Mouse (Mus musculus): ENCODE results near the gene Lgals9. TPM values are rescaled to one million over a fixed set of nuclear protein-coding genes. Genes with fewer than 3 reads are reported as not detected.

The Lgals9 gene
- polyA plus RNA-seq, 1 experiment: 103 TPM

DNA sequence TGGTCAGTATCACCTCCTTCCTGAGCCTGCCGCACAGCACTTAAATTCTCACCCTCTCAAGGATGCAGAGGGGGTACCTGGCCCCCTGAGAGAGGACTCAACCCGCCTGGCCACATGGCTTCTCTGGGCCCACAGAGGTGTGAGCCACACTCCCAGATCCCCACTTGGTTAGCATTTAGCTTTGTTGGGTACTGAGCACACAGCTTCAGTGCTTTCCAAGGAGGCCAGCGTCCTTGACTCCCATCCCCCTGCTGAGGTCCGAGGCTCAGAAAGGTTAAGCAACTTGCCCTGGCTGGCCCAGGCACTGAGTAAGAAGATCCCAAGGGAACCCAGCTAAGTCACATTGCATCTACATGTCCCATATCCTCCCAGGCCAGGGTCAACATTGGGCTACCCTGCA, 16.6 kb downstream of the Lgals9 start:
- H3K27me3 ChIP-seq (ENCODE audit: control insufficient read depth, insufficient read depth, low read length): no peaks in the 10 kb centered on the region
- no peaks in the 10 kb centered on the region; the same call in 1 of the 2 replicates for H3K4me1 ChIP-seq (ENCODE audit: control insufficient read depth, insufficient read depth, insufficient read length)
- H3K27ac ChIP-seq (ENCODE audit: insufficient read depth, low read length): no peak overlapping the region
- no peak overlapping the region for H3K4me3 ChIP-seq (ENCODE audit: extremely low read depth, insufficient read depth, insufficient read length)
- WGBS: 92% methylated on average over 4 of the region's 4 CpGs
- TF ChIP-seq CTCF (IDR thresholded peaks at IDR 0.05; ENCODE audit: extremely low read depth, insufficient read depth, insufficient read length, insufficient replicate concordance): no peak
- TF ChIP-seq POLR2A (IDR thresholded peaks at IDR 0.05; ENCODE audit: low read depth, low read length): no peak
- no peak for DNase-seq (ENCODE audit: low read depth in 1 of 2, low spot score in 2 of 2)
- H3K36me3 ChIP-seq (ENCODE audit: control insufficient read depth, insufficient read depth, low read length): peaks cover 58% of the 10 kb centered on the region

DNA sequence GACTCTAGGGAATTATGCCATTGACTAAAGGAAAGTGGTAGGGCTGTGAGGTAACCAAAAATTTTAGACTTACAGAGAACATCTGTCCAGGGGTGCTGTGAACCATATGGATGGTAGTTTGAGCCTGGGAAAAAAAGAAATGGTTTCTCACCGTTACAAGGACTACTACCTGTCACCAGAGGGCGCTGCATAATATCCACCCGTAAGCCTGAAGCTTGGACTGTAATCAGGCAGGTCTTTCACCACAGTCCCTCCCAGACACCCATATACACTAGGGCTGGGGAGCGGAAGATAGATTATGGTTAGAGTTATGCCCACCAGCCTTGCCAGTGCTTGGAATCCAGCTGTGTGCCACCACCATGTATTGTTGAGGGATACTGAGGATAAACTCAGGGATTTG, 17.4 kb downstream of the Lgals9 start:
- H3K36me3 ChIP-seq (ENCODE audit: control insufficient read depth, insufficient read depth, low read length): peaks cover 61% of the 10 kb centered on the region
- TF ChIP-seq CTCF (IDR thresholded peaks at IDR 0.05; ENCODE audit: extremely low read depth, insufficient read depth, insufficient read length, insufficient replicate concordance): peak; percentile 34; the same call in 1 of the 2 replicates
- TF ChIP-seq POLR2A (IDR thresholded peaks at IDR 0.05; ENCODE audit: low read depth, low read length): no peak
- 37% methylated on average over 4 of the region's 4 CpGs for WGBS
- no peaks in the 10 kb centered on the region for H3K4me1 ChIP-seq (ENCODE audit: control insufficient read depth, insufficient read depth, insufficient read length)
- no peak overlapping the region for H3K27ac ChIP-seq (ENCODE audit: insufficient read depth, low read length)
- no peaks in the 10 kb centered on the region for H3K27me3 ChIP-seq (ENCODE audit: control insufficient read depth, insufficient read depth, low read length)
- no peak overlapping the region for H3K4me3 ChIP-seq (ENCODE audit: extremely low read depth, insufficient read depth, insufficient read length)
- DNase-seq (ENCODE audit: low read depth in 1 of 2, low spot score in 2 of 2): peak; percentile 25 to 40

DNA sequence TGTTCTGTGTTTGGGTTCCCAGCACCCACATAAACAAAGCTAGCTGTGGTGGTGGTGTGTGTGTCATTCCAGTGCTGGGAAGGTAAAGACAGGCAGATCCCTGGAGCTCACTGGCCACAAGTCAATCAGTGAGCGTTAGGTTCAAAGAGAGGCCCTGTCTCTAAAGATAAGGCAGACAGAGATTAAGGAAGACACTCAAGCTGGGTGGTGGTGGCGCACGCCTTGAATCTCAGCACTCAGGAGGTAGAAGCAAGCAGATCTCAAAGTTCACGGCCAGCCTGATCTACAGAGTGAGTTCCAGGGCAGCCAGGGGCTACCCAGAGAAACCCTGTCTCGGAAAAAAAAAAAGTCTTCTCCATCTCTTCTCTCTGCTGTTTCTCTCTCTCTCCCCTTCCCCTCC, 23.5 kb downstream of the Lgals9 start:
- Histone ChIP-seq H3K4me1 (ENCODE audit: control insufficient read depth, insufficient read depth, insufficient read length) (no peaks in the 10 kb centered on the region), H3K27ac (ENCODE audit: insufficient read depth, low read length) (no peak overlapping the region), H3K27me3 (ENCODE audit: control insufficient read depth, insufficient read depth, low read length) (no peaks in the 10 kb centered on the region), H3K4me3 (ENCODE audit: extremely low read depth, insufficient read depth, insufficient read length) (no peak overlapping the region), H3K36me3 (ENCODE audit: control insufficient read depth, insufficient read depth, low read length) (peaks cover 26% of the 10 kb centered on the region)
- TF ChIP-seq CTCF (IDR thresholded peaks at IDR 0.05; ENCODE audit: extremely low read depth, insufficient read depth, insufficient read length, insufficient replicate concordance): no peak
- no peak for TF ChIP-seq POLR2A (IDR thresholded peaks at IDR 0.05; ENCODE audit: low read depth, low read length)
- 79% methylated on average over 5 of the region's 5 CpGs for WGBS
- no peak for DNase-seq (ENCODE audit: low read depth in 1 of 2, low spot score in 2 of 2)

DNA sequence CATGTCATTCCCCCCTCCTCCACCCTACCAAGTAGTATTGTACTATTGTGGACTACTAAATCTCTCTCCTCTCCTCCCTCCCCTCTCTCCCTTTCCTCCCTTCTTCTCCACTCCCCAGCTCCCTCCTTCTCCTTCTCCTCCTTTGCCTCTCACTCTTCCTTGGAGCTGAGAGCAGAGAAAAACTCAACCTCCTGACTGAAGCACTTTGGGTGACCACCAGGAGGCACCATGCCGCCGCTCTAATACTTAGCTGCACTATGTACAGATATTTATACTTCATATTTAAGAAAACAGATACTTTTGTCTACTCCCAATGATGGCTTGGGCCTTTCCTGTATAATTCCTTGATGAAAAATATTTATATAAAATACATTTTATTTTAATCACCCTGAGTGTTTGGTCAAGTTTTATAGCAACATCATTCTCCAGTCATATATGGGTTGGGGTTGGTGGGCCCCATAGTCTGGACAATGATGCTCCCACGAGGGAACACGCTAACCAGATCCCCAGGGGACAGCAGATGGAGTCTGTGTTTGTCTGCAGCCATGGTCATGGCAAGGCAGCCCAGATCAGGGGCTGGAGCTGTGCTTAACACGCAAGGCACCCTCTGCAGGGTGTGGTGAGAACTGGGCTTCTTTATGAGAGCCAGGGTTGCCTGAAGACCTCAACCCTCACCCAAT, 24.8 kb downstream of the Lgals9 start:
- TF ChIP-seq POLR2A (IDR thresholded peaks at IDR 0.05; ENCODE audit: low read depth, low read length) (no peak), CTCF (IDR thresholded peaks at IDR 0.05; ENCODE audit: extremely low read depth, insufficient read depth, insufficient read length, insufficient replicate concordance) (peak; percentile 19; the same call in 1 of the 2 replicates)
- DNase-seq (ENCODE audit: low read depth in 1 of 2, low spot score in 2 of 2): peak in 1 of 2 experiments; percentile 27
- Histone ChIP-seq H3K27ac (ENCODE audit: insufficient read depth, low read length) (no peak overlapping the region), H3K4me3 (ENCODE audit: extremely low read depth, insufficient read depth, insufficient read length) (no peak overlapping the region), H3K4me1 (ENCODE audit: control insufficient read depth, insufficient read depth, insufficient read length) (no peaks in the 10 kb centered on the region), H3K27me3 (ENCODE audit: control insufficient read depth, insufficient read depth, low read length) (no peaks in the 10 kb centered on the region), H3K36me3 (ENCODE audit: control insufficient read depth, insufficient read depth, low read length) (peaks cover 16% of the 10 kb centered on the region)
- WGBS: 46% methylated on average over 5 of the region's 5 CpGs

DNA sequence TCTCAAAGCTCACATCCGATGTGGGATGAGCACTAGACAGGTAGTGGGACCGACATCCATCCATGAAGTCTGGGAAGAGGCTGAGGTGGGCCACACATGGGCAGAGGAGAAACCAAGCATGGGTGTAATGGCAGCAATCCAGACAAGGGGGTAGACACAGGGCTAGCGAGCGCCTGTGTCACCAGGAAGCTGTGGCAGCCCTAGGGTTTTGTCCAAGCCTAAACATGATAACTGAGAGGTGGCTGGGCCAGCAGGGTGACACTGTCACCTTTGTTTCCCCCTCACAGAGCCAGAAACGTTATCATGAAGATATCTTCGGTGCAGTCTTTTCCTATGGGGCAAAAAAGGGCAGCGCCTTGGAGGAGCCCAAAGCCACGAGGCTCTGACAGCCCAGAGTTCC, 25.4 kb downstream of the Lgals9 start:
- no peaks in the 10 kb centered on the region for H3K27me3 ChIP-seq (ENCODE audit: control insufficient read depth, insufficient read depth, low read length)
- H3K36me3 ChIP-seq (ENCODE audit: control insufficient read depth, insufficient read depth, low read length): peaks cover 12% of the 10 kb centered on the region
- DNase-seq (ENCODE audit: low read depth in 1 of 2, low spot score in 2 of 2): no peak
- H3K4me3 ChIP-seq (ENCODE audit: extremely low read depth, insufficient read depth, insufficient read length): no peak overlapping the region
- no peak overlapping the region for H3K27ac ChIP-seq (ENCODE audit: insufficient read depth, low read length)
- no peaks in the 10 kb centered on the region for H3K4me1 ChIP-seq (ENCODE audit: control insufficient read depth, insufficient read depth, insufficient read length)
- no peak for TF ChIP-seq CTCF (IDR thresholded peaks at IDR 0.05; ENCODE audit: extremely low read depth, insufficient read depth, insufficient read length, insufficient replicate concordance)
- no peak for TF ChIP-seq POLR2A (IDR thresholded peaks at IDR 0.05; ENCODE audit: low read depth, low read length)
- 78% methylated on average over 8 of the region's 8 CpGs for WGBS

DNA sequence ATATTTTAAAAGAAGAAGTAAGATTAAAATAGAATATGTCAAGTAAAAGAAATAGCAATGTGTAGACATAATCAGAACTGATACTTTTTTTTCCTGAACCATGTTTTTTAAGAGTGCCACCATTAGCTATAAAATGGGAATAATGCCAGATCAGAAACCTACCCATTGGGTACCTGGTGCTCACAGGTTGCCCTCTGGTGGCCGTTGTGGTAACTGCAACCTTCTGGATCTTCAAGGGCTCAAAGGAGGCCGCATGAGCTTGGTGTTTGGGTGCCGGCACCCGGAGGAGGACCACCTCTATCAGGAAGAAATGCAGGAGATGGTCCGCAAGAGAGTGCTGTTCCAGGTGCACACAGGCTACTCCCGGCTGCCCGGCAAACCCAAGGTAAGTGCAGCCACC, 28.5 kb downstream of the Lgals9 start:
- no peak overlapping the region for H3K4me3 ChIP-seq (ENCODE audit: extremely low read depth, insufficient read depth, insufficient read length)
- peak; percentile 23 to 69 for DNase-seq (ENCODE audit: low read depth in 1 of 2, low spot score in 2 of 2)
- no peak overlapping the region for H3K27ac ChIP-seq (ENCODE audit: insufficient read depth, low read length)
- no peaks in the 10 kb centered on the region for H3K4me1 ChIP-seq (ENCODE audit: control insufficient read depth, insufficient read depth, insufficient read length)
- no peaks in the 10 kb centered on the region for H3K36me3 ChIP-seq (ENCODE audit: control insufficient read depth, insufficient read depth, low read length)
- 12% methylated on average over 7 of the region's 7 CpGs for whole genome bisulfite sequencing
- 0 out of 2 replicates have a peak, but pooled peaks cover 2% of the 10 kb centered on the region for H3K27me3 ChIP-seq (ENCODE audit: control insufficient read depth, insufficient read depth, low read length)
- TF ChIP-seq POLR2A (IDR thresholded peaks at IDR 0.05; ENCODE audit: low read depth, low read length) (no peak), CTCF (IDR thresholded peaks at IDR 0.05; ENCODE audit: extremely low read depth, insufficient read depth, insufficient read length, insufficient replicate concordance) (peak; percentile 81; the same call in 1 of the 2 replicates)

DNA sequence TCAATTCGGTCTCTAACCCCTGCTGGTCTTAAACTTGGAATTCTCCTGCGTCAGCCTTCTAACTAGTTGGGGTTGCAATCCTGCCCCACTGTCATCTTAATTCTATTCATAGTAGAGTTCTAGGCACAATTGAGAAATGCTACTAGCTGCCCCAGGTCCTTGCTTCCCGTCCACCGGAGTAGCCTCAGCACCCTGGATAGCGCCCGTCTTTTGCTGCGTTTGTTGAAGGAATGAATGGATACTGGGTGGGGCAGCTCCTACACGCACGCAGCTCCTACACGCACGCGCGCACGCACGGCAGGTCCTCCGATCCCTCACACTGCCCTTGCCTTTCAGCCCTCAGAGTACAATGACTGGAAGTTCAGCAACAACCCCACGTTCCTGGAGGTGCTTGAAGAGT, 32.3 kb downstream of the Lgals9 start:
- DNase-seq (ENCODE audit: low read depth in 1 of 2, low spot score in 2 of 2): no peak
- no peak overlapping the region for H3K4me3 ChIP-seq (ENCODE audit: extremely low read depth, insufficient read depth, insufficient read length)
- H3K27me3 ChIP-seq (ENCODE audit: control insufficient read depth, insufficient read depth, low read length): 0 out of 2 replicates have a peak, but pooled peaks cover 2% of the 10 kb centered on the region
- WGBS: 10% methylated on average over 17 of the region's 17 CpGs
- H3K36me3 ChIP-seq (ENCODE audit: control insufficient read depth, insufficient read depth, low read length): no peaks in the 10 kb centered on the region
- no peaks in the 10 kb centered on the region for H3K4me1 ChIP-seq (ENCODE audit: control insufficient read depth, insufficient read depth, insufficient read length)
- TF ChIP-seq CTCF (IDR thresholded peaks at IDR 0.05; ENCODE audit: extremely low read depth, insufficient read depth, insufficient read length, insufficient replicate concordance): no peak
- no peak for TF ChIP-seq POLR2A (IDR thresholded peaks at IDR 0.05; ENCODE audit: low read depth, low read length)
- no peak overlapping the region for H3K27ac ChIP-seq (ENCODE audit: insufficient read depth, low read length)
